Mouse (Mus musculus): ENCODE results near the gene Gm9046.
"Not testable (repeated sequence)": the region's sequence is repeated elsewhere in the genome, so short reads cannot be mapped to it uniquely, and the experiment has no call there.

The Gm9046 gene

DNA sequence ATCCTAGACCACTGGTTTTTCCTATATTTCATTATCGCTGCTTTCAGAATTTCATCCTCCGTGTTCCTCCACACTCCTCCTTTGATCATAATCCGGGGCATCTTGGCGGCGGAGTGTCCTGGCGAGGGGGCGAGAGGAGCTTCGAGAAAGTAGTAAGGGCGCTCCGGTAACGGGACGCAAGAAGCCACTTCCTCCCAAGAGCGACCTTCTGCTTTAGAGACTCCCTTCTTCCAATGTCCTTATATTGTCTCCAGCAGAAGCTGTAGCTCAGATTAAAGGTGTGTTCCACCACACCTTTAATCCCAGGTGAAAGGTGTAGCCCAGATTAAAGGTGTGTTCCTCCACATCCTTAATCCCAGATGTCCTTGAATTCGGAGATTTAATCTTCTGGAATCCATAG, at the start of gene Gm9046:
Gene Gm9046 (minus strand): TSS at position 101 of the 400 bp plus-strand sequence.
- DNase-seq (ENCODE audit: low read depth, low spot score), result not testable (repeated sequence)

DNA sequence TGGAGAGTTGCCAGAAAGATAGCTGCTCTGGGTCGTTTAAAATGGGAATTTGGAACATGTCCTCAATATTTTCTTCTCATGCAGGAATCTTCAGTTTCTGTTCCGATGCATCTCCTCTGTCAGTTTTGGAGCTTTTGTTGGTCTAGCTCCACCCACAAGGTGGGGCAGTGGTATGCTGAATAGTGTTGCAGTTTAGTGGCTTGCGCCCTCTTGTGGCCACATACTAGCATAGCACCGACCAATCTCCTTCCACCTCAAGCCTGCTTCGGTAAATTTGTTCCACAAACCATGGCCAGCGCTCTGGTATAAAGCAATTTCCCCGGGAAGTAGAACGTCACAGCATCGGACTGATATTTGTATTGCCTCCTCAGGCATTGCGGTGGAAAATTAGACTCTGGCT, 27.4 kb upstream of the Gm9046 start:
- DNase-seq (ENCODE audit: low read depth, low spot score), result peak; percentile 82

DNA sequence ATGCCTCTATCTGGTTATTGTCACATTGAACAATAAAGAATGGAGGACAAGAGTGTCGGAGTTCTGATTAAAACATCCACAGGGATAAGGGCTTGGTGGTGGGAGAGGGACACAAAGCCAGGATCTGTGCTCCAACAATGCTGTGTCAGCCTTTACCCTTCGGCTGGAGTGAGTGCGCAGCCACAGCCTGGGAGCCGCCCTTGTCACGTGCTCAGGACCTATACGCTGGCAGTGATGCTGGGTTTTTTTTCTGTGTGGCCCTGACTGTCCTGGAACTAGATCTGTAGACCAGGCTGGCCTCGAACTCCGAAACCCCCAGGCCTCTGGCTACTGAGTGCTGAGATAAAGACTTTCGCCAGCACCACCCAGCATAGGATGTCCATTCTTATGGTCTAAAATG, 26.5 kb upstream of the Gm9046 start:
- DNase-seq (ENCODE audit: low read depth, low spot score), result no peak

DNA sequence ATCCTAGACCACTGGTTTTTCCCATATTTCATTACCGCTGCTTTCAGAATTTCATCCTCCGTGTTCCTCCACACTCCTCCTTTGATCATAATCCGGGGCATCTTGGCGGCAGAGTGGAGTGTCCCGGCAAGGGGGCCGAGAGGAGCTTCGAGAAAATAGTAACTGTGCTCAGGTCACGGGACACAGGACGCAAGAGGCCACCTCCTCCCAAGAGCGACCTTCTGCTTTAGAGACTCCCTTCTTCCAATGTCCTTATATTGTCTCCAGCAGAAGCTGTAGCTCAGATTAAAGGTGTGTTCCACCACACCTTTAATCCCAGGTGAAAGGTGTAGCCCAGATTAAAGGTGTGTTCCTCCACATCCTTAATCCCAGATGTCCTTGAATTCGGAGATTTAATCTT, 10.9 kb upstream of the Gm9046 start, which contains the start of gene Gm9049:
Gene Gm9049 (minus strand): TSS at position 101 of the 400 bp plus-strand sequence.
- DNase-seq (ENCODE audit: low read depth, low spot score), result not testable (repeated sequence)

DNA sequence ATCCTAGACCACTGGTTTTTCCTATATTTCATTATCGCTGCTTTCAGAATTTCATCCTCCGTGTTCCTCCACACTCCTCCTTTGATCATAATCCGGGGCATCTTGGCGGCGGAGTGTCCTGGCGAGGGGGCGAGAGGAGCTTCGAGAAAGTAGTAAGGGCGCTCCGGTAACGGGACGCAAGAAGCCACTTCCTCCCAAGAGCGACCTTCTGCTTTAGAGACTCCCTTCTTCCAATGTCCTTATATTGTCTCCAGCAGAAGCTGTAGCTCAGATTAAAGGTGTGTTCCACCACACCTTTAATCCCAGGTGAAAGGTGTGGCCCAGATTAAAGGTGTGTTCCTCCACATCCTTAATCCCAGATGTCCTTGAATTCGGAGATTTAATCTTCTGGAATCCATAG, 5.5 kb upstream of the Gm9046 start, which contains the start of gene Gm9048:
Gene Gm9048 (minus strand): TSS at position 101 of the 400 bp plus-strand sequence.
- DNase-seq (ENCODE audit: low read depth, low spot score), result not testable (repeated sequence)

DNA sequence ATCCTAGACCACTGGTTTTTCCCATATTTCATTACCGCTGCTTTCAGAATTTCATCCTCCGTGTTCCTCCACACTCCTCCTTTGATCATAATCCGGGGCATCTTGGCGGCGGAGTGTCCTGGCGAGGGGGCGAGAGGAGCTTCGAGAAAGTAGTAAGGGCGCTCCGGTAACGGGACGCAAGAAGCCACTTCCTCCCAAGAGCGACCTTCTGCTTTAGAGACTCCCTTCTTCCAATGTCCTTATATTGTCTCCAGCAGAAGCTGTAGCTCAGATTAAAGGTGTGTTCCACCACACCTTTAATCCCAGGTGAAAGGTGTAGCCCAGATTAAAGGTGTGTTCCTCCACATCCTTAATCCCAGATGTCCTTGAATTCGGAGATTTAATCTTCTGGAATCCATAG, 5.3 kb downstream of the Gm9046 start, which contains the start of gene Gm9045:
Gene Gm9045 (minus strand): TSS at position 101 of the 400 bp plus-strand sequence.
- DNase-seq (ENCODE audit: low read depth, low spot score), result not testable (repeated sequence)

DNA sequence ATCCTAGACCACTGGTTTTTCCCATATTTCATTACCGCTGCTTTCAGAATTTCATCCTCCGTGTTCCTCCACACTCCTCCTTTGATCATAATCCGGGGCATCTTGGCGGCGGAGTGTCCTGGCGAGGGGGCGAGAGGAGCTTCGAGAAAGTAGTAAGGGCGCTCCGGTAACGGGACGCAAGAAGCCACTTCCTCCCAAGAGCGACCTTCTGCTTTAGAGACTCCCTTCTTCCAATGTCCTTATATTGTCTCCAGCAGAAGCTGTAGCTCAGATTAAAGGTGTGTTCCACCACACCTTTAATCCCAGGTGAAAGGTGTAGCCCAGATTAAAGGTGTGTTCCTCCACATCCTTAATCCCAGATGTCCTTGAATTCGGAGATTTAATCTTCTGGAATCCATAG, 10.7 kb downstream of the Gm9046 start, which contains the start of gene Gm9044:
Gene Gm9044 (minus strand): TSS at position 101 of the 400 bp plus-strand sequence.
- DNase-seq (ENCODE audit: low read depth, low spot score), result not testable (repeated sequence)

DNA sequence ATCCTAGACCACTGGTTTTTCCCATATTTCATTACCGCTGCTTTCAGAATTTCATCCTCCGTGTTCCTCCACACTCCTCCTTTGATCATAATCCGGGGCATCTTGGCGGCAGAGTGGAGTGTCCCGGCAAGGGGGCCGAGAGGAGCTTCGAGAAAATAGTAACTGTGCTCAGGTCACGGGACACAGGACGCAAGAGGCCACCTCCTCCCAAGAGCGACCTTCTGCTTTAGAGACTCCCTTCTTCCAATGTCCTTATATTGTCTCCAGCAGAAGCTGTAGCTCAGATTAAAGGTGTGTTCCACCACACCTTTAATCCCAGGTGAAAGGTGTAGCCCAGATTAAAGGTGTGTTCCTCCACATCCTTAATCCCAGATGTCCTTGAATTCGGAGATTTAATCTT, 16.2 kb downstream of the Gm9046 start, which contains the start of gene Gm9040:
Gene Gm9040 (minus strand): TSS at position 101 of the 400 bp plus-strand sequence.
- not testable (repeated sequence) for DNase-seq (ENCODE audit: low read depth, low spot score)

DNA sequence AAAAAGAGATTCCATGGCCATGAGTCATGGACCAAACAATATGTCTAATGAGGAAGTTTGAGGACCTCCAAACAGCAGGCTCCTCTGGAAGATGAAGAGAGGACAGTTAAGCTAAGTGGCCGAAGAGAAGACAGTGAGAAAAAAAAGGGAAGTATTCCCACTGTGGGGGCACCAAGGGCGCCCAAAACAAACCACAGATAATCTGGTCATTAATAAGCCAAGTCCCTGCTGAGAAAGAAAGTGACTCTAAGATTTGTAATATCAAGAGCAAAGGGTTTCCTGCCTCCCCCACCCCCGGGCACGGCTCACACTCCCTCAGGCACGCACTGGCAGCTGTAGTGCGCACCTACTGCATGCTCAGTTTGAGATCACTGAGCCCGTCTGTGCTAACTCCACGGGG, 24.0 kb downstream of the Gm9046 start:
- no peak for DNase-seq (ENCODE audit: low read depth, low spot score)

DNA sequence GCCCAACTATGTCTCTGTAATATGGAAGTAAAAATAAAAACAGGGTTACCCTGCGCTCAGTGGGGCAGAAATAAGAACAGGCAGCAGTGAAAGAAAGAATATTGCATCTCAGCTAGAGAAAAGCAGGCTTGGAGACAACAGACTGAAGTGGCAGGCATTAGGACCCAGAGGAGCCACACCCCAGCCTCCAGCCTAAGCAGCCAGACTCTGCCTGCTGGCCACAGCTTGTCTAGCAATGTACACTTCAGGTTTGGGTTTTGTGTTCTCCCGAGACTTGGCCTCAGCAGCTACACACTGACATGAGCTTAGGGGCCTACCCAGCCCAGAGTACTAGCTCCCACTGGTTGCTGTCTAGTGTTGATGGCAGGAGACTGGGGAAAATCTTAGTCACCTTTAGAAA, 40.9 kb downstream of the Gm9046 start:
- DNase-seq (ENCODE audit: low read depth, low spot score), result not testable (repeated sequence)

DNA sequence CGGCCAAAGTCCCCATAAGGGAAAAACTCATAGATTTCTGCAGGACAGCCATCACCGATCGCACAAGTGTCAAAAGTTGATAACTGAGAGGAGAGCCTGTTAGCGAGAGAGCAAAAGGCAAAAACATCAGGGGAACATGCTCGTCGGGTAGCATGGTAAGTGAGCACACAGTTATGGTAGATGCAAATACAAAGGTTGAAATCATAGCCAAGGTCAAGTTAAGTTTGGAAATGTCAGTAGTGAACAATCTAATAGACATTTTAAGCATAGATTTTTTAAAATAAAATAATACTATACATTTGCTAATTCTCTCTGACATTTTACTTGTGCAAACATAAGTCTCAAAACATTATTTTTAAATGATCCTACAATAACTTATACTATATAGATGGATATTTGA, 48.1 kb downstream of the Gm9046 start, which contains the start of gene Iltifb:
Gene Iltifb (minus strand): TSS at position 101 of the 400 bp plus-strand sequence.
- DNase-seq (ENCODE audit: low read depth, low spot score), result no peak

Measured in forelimb bud, embryonic 11.5 days (tissue).